Mouse (Mus musculus) urinary bladder, postnatal 14 days (tissue): ENCODE data around the gene Lrsam1.

Experiments
- DNase-seq: peaks from one replicate; pipeline ENCODE4 v3.0.0; 2021; ENCODE audit warnings: low spot score

Lrsam1 gene

DNA sequence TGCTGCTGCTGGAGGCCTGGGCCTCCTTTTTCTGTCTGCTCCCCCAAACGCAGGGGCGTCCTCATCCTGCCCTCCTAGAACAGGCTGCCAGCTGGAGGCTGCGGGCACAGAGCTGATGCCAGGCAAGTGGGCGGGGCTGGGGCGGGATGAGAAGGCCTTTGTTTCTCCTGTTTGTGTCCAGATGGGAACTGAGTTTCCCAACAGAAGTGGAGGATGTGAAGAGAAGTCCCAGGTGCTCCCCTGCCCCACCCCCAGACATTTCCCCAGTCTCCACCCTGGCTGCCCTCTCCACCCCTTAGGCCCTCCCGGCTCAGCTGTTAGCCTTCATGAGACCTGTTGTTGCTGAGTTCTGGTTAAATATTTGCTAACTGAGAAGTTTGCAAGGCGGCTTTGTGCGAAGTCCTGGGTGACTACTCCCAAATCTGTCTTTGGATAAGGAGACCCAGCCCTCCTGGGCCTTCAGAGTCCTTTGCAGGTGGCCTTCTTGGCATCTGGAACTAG is 65.8 kb downstream of the Lrsam1 start:
- DNase-seq: peak; percentile 42

DNA sequence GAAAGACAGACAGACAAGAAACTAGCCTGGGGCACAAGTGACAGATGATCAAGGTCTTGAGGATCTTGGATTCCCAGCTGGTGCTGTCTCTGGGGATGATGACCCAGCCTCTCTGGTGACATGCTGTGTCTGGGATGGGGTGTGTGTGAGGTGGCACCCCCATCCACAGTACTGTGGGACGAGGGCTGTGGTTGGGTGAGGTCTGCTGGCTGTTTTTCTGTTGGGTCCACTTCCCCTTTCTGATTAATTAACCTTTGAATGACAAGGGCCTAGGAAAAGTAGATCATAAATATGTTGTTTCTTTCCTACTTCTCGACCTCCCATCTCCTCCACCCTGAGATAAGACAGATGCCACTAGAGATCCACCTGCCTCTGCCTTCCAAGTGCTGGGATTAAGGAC is 67.3 kb downstream of the Lrsam1 start:
- DNase-seq: no peak

DNA sequence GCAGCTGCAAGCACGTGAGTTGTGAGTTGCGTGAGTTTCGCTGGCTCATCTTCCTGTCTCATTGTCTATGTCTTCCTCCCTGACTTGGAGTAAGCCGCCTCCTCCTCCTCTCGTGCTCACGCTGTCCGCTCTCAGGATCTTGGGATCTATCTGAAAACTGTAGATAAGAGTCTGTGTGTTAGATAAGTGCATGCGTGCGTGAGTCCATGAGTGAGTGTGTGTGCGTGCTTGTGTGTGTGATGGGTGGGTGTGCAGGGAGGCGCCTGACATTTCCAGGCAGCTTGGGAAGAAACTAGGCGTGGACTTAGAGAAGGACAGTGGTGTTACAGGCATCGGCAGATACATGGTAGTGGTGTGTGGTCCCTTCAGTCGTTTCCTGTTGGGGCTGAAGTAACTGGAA is 68.9 kb downstream of the Lrsam1 start:
- DNase-seq: no peak

DNA sequence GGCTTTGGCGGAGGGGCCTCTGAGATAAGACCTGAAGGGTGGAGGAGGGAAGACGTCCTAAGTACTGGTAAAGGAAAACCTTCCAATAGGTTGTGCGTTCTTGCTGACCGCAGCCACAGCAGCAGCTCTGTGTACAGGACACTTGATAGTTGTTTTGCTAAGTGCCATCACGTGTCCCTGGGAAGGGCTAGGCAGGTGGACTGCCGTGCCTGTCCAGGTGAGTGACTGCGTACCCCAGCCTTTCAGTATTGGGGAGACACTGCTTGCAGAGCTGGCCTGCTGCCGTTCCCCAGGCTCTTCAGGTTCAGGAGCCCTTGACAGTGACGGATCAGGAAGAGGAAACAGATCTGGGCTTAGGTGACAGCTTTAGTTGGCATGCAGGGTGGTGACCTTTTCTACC is 70.1 kb downstream of the Lrsam1 start:
- no peak for DNase-seq

DNA sequence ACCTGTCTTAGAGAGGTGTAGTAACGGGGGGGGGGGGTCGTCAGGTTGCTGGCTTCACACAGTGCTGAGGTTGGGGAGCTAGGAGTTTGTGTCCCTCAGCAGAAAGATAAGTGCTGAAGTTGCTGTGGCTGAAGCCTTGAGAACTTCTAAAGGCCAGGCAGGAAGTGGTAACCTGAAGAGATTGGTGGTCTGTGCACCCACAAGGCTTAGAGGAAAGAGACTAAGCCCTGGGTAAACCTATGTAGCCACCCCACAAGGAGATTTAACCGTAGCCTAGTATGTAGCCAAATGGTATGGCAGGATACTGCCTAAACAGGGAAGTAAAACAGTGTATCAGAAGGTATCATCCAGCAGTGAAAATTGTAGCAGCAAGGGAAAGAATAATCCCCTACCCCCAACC is 71.1 kb downstream of the Lrsam1 start:
- no peak for DNase-seq

DNA sequence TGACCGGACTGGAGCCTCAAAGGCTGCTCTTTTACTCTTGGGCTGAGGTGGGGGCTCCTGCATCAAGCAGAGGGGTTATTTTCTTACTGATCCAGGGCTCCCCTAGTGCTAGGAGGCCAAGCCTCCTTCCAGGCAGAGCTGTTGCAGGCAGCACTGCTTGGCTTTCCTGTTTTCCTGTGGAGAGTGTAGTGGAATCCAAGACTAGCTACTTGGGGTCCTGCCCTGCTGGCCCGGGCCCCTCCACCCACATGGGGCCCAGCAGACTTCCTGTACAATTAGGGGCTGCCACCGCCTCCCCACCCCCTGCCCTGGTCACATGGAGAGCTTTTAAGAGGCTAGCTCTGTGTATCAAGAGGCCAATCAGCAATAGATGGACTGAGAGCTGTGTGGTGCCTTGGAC is 72.9 kb downstream of the Lrsam1 start:
- no peak for DNase-seq

DNA sequence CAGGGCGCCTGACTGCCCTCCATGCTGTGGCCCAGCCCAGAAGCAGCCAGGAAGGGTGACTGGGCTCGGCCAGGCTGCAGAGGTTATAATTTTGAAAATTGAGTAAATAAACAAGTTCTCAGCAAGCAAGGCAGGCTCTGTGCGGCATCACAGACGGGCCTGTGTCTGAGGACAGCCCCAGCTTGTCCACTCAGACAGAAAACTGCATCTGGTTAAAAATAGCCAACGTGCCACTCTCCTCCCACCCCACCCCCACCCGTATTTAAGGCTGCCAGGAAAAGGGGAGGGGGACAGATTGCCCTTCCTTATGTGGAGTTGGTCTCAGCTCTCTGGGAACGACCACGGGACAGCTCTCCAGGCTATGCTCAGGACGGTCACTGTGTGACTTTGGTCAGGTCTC is 73.4 kb downstream of the Lrsam1 start:
- DNase-seq: no peak

DNA sequence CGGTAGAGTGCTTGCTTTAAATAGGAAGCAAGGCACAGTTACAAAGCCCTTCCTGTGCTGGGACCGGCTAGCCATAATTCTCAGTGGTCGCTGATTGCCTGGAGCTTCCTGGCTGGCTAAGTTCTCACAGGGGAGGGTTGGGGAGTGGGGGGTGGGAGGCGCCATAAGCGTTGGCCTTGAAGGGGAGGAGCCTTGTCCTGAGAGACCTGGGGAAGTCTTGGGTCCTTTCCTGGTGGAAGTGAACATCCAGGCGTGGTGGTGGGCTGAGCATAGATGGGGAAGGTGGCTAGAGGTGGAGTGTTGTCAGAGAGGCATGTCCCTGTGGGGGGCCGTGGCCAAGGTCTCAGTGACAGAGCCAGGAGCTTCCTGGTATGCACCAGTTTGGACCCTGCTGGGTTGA is 76.7 kb downstream of the Lrsam1 start:
- DNase-seq: no peak

DNA sequence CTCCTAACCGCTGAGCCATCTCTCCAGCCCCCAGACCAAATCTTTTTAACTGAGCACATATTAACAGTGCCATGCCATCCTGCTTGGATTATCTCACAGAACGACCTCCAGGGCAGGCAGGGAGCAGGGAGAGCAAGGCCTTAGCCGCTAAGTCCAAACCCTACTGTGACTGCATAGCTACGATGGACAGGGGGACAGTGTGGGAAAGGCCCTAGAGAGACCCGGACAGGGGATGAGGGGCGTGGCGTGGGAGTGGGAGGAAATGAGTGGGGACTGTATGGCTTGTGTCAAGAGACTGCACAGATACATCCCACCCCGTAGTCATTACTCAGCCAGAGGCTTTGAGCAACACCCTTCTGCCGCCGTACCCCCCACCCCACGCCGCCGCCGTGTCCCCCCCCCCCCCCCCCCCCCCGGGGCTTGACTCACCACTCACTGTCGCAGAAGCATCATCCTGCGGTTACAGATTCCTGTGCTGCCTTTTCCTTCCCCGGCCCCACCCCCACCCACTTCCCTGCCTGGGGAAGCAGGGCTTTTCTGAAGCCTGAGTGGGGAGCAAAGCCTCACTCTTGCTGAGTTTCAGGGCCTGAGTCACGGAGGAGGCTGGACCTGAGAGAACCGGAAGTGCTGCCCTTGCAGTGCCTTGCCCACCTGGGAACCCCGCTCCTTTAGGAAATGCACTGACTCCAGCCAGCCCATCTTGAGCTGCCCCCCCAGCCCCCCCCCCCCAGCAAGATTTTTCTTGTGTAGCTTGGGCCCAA is 79.0 kb downstream of the Lrsam1 start:
- DNase-seq: peak; percentile 50

DNA sequence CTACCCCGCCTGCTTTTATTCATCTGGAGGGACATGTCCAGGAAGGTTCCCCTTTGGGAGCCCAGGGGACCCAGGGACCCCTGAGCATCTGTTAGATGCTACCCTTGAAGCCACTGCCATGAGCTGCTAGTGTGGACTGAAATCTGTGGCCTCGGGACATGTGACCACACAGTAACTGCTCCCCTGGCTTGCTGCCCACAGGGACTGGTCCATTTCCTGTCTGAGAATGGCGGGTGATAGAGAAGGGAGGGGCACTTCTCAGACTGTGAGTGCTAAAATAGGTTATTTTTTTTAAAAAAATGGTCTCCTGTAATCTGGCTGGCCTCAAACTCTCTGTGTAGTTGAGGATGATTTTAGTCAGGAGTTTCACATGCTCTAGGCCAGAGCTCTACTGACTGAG is 79.7 kb downstream of the Lrsam1 start:
- DNase-seq: peak; percentile 92

DNA sequence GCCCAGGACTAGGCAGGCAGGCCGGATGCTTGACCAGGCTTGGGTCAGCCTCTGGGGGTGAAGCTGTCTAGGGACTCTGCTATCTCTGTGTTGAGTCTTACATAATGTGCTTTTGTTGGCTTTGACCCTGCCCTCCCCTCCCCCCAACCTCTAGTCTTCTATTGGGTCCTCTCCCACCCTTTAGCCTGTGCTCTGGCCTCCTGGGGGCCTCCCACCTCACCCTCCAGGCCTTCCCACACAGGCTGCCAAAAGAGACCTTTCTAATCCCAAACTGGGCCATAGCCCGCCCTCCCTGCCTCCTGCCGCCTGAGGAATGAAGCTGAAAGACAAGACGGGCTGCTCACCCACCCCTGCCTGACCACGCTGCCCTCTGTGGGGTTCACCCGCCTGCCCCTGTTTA is 80.4 kb downstream of the Lrsam1 start:
- DNase-seq: no peak

DNA sequence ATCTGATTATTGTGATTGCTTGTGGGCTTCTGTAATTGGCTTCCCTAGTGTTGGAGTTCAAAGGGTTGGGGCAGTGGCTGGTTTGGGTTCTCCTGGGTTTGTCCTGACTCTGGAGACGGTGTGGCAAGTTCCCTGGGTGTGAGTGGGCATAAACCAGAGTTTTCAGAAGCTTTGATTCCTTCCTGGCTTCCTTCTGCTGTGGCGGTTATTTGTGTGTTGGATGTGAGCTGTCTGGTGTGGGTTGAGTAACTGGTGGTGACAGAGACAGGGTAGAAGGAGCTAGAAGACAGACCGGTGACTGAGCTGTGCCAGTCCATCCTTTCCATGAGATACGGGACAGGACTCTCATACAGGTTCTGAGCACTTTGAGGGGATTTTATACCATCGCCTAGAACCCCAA is 81.8 kb downstream of the Lrsam1 start:
- no peak for DNase-seq

DNA sequence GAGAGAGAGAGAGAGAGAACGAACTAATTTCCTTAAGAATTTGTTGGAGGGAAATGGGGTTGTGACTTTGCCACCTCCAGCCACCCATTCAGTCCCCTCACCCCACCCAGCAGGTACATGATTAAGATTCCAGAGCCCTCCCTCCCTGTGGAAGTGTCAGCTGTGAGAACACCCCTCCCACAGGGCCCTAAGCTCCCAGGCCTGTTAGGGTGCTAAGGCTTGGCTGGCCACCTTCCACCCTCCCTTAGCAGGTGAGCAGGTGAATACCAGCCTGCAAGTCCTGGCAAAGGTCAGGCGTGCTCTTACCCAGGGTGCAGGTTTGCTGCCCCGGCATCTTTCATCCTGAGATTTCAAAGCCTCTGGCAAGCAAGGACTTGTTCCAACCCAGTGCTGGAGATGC is 83.0 kb downstream of the Lrsam1 start:
- DNase-seq: peak; percentile 83

DNA sequence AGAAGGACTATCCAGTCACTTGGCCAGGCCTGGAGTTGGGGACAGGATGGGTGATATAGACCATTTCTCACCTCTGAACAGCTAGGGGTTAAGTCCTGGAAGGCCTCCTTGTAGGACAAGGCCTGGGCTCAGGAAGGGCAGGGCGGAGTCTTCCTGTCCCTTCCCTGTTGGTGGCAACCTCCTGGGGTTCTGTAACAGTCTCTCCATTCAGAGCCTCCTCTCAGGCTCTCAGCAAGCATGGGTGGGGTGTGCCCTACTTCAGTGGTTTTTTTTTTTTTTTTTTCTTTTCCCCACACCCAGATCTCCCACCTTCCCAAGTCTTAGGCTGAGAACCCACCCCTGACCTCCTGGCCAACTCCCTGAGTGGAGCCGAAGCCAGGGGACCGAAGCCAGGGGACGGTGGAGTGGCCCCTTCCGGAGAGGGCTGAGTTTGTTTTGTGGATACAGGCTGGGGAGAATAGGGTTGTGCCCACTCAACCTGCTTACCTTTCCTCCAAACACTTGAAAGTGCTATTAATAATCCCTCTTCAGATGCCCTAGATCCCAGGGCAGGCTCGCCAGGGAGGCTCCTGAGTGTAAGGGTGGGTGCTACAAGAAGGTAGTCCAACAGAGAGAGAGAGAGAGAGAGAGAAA is 83.5 kb downstream of the Lrsam1 start:
- DNase-seq: no peak

DNA sequence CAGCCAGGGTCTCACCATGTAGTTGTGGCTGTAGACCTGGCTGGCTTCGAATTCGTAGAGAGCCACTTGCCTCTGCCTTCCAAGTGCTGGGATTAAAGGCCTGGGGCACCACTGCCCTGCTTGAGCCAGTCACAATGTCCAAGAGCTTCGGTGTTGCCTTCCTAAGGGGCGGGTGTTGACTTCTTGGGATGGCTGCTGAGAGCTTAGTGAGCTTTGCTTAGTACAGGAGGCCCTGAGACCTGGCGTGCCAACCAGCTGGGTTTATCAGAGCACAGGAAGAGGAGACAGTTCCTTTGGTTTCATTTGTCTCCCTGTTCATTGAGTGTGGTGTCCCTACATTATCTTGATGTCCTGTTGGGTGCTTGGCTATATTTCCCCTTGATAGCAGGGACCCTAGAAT is 84.1 kb downstream of the Lrsam1 start:
- no peak for DNase-seq

DNA sequence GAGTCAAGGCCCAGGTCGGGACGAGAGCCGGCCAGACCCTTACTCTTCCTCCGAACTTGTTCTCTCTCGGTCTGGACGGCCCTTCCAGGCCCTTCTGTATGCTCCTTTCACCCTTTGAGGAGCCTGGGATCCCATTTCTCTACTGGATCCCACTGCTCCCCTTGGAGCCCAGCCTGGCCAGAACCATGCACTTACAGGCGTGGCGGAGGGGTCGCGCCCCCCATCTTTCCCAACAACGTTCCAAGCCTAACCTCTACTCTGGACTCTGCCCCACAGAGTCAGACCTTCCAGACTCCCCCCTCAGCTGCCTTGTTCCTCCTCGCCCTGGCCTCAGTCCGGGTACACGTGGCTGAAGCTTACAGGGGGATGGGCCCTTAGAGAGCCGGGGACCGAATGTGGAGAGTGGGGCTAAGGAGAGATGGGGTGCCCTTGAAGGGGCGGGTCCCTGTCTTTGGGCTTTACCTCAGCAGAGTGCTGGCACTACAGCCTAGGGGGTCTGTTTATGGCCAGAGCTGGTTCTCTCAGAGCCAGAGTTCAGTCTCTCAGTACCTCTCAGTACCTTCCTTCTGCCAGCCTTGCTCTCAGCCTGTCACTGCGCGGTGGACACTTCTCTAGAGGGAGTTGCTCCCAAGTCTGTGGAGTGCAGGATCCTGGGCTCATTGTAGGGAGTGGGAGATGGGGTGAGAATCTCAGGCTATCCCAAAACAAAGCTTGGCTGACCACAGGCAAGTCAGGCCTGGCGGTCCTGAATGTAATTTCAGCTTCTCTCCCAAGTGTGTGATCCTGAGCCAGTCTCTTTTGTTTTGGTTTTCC is 84.7 kb downstream of the Lrsam1 start:
- no peak for DNase-seq

DNA sequence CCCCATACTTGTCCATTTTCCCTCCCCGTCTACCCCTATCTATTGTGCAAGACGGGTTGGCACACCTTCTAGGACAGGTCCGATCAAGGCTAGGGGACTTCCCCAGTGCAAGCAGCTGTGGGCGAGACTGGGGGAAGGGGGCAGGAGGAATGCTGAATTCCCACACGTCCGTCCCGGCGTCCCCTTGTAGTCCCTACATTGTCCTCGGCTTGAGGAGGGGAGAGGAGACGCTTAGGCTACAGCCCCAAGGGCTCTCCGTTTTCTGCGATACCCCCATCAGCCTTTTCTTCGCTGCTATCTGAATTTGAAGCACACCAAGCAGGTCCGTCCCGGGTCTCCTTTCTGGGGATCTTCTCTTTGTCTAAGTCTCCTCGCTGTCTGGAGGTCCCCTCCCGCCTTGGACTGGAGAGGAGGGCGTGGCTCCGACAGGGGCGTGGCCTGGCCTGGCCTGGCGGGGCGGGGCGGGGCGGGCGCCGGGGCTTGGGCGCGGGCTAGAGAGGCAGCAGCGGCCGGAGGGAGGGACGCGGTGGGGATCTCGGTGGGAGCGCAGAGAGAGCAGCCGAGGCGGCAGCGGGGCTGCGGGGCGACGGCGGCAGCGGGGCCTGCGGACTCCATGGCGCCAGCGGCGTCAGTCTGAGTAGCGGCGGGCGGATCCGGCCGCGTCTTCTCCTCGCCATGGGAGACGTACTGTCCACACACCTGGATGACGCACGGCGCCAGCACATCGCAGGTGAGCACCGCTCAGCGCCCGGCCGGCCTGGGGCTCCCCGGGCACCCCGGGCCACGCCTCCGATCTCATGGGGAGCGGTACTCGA is 85.5 kb downstream of the Lrsam1 start, which contains the start of gene Fam129b:
Fam129b (plus strand) TSS at position 440 of the 815 bp plus-strand sequence.
- peak; percentile 91 for DNase-seq
